Mouse (Mus musculus): ENCODE measurements around the gene Uhrf1.
"Not testable (repeated sequence)": the region's sequence is repeated elsewhere in the genome, so short reads cannot be mapped to it uniquely, and the experiment has no call there.

Uhrf1 gene

GRCm38 (mm10) chr17:56303160-56303846 is at the start of gene Uhrf1:
Uhrf1 (plus strand) TSS chr17:56303321.
- peak; percentile 95 for DNase-seq (ENCODE audit: low read depth)

DNA sequence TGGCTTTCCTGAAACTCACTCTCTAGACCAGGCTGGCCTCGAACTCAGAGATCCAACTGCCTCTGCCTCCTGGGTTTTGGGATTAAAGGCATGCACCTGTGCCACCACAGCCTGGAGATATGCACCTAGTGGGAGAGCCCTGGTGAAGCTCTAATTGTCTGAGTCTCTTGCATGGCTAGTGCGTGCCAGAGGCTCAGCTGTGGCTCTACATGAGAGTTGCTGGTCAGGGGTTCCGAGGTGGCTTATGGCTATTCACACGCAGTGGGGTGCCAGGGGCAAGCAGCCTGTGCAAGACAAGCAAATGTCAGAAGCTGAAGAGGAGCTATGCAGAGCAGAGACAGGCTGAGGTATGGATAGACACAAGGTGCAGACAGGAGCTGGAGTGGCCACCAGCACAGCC is 48.4 kb upstream of the Uhrf1 start:
- DNase-seq (ENCODE audit: low read depth) = no peak

DNA sequence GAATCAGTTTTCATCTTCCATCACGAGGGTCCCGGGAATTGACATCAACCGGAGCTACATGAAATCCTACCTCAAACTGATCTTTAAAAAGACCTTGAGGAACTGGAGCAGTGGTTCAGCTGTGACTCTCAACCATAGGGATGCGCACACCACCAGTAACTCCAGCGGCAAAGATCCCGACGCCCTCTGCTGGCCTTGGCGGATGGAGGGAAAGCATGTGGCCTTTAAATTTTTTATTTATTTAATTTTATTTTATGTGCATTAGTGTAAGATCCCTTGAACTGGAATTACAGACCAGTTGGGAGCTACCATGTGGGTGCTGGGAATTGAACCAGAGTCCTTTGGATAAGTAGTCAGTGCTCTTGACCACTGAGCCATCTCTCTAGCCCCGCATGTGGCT is 47.7 kb upstream of the Uhrf1 start:
- peak; percentile 87 for DNase-seq (ENCODE audit: low read depth)

DNA sequence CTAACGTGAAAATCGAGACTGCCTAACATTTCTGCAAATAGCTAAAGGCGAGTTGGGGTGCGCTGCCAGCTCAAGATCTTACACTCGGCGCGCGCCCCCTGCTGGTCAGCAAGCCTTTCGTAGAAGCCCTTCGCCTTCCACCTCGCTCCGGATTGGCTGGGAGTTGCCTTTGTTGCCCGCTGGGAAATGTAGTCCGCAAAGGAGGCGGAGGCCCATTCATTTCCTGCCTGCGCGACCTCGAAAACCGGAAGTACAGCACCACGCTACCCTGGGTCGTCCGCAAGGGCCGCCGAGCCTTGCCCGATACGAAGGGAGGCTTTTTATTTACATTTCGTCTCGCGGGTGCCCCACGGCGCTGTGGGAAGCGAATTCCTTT is 47.3 kb upstream of the Uhrf1 start:
- DNase-seq (ENCODE audit: low read depth) = peak; percentile 100

GRCm38 (mm10) chr17:56256239-56256881 is 46.8 kb upstream of the Uhrf1 start, which contains the start of gene Fem1a:
Fem1a (plus strand) TSS chr17:56256810.
- peak; percentile 97 for DNase-seq (ENCODE audit: low read depth)

GRCm38 (mm10) chr17:56257181-56257894 is 45.8 kb upstream of the Uhrf1 start:
- no peak for DNase-seq (ENCODE audit: low read depth)

- DNase-seq (ENCODE audit: low read depth) = not testable (repeated sequence)
Observed at GRCm38 (mm10) chr17:56258269-56258668, 44.9 kb upstream of the Uhrf1 start.

DNA sequence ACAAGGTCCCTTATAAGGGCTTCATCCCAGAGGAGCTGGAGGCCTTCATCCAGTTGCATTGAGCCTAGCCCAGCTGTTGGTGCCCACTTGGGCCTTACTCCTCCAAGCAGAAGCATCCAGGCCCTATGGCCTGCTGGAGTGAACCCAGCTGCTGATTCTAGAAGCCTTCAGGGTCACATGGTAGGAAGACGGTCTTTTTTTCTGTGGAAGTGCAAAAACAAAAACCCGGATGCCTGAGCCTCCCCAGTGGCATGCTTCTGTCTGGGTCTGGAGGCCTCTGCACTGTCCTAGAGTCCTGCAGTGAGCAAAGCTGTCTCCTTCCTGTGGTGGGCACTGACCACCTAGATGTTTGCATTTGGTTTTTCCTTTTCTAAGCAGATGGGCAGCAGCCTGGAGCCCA is 44.3 kb upstream of the Uhrf1 start:
- not testable (repeated sequence) for DNase-seq (ENCODE audit: low read depth)

GRCm38 (mm10) chr17:56259301-56260037 is 43.7 kb upstream of the Uhrf1 start:
- DNase-seq (ENCODE audit: low read depth) = no peak

- no peak for DNase-seq (ENCODE audit: low read depth)
Observed at GRCm38 (mm10) chr17:56261166-56261565, 42.0 kb upstream of the Uhrf1 start.

DNA sequence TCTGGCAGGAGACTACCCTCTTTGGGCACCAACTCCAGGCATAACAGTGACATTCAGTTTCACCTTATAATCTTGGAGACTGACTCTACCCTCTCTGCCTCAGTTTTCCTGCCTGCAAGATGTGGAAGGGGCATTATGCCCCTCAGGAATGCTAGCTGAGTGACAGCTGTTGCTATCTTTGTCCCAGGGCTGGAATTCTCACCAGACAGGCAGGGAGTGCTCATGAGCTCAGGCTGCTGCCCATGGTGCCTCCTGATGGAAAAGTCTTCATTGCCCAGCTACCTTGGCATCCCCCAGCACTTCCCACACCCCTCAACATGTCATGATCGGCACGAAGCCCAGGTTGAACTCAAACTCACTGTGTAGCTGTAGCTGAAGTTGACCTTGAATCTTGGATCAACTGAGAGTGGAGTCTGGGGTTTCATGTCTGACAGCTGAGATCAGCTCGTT is 40.5 kb upstream of the Uhrf1 start:
- no peak for DNase-seq (ENCODE audit: low read depth)

- peak; percentile 86 for DNase-seq (ENCODE audit: low read depth)
Observed at GRCm38 (mm10) chr17:56264020-56264419, 39.1 kb upstream of the Uhrf1 start.

DNA sequence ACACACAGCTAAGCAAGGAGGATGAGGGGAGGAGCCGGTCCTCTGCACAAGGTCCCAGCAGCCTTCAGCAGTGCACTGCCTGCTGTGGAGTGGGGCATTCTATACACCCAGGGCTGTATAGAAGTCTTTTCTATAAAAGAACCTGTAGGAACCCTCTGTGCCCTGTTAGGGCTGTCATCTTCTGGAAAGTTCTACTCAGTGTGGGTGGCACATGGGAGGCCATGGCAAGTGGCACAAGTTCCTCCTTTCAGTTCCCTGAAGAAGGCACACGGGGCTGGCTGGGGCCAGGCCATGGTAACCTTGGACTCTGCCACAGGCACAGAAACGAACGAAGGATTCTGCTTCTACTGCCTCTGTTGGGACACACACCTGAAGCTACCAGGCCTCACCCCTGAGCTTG is 38.1 kb upstream of the Uhrf1 start:
- DNase-seq (ENCODE audit: low read depth) = no peak

DNA sequence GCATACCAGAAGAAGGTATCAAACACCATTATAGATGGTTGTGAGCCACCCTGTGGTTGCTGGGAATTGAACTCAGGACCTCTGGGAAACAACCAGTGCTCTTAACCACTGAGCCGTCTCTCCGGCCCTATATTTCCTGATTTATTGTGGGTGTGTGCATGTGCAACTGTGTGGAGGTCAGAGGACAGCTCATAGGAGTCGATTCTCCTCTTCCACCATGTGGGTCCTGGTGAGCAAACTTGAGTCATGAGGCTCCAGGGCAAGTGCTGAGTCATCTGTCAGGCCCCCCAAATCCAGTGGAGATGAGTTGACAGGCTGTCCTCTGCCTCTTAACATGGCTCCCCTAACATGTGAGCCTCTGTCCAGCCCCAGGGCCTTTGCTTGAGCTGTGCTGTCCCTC is 37.3 kb upstream of the Uhrf1 start:
- DNase-seq (ENCODE audit: low read depth) = peak; percentile 85

DNA sequence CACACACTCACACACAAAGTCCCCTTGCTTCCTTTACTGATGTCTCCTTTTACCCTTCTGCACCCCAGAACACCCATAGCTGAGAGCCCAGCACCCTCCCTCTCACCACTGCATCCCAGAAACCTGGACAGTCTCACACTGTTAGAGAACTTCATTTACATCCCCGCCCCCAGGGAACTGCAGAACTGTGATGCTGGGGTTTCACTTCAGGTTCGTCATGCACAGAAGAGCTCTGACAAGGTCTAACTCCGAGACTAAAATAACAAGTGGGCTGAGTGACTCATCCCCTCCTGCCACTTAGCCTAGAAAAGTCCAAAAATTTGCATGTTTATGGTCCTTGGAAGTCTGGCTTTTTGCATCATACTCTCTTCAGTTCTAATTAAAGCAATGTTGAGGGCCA is 36.9 kb upstream of the Uhrf1 start:
- peak; percentile 83 for DNase-seq (ENCODE audit: low read depth)

GRCm38 (mm10) chr17:56269153-56269630 is 33.9 kb upstream of the Uhrf1 start:
- peak; percentile 71 for DNase-seq (ENCODE audit: low read depth)

GRCm38 (mm10) chr17:56269741-56270140 is 33.4 kb upstream of the Uhrf1 start:
- DNase-seq (ENCODE audit: low read depth) = no peak

DNA sequence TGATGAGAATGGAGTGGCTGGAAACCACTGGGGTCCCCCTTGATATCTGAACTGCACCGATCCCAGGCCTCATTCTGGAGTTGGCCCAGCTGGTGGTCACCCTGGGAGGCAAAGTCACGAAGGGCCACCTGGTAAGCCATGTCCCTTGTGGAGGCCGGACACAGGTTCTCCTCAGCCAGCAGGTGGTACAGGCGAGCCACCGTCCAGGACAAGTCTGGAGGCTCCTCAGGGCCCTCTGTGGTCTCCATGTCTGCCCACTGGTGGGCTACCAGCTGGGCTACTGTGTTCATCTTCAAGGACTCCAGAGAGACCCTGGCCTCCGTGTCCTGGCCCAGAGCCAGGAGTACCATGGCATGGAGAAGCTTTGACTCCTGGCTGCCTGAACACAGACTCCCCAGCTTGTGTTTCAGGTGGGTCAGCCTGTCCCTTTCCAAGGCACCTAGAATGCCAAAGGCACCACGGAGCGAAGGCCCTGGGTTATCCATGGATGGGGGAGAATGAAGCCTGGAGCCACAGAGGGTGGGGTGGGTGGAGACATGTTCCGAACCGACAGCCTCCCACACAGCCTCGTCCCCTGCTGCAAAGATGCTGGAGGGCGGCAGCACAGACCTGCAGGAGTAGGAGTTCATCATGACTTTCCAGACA is 31.4 kb upstream of the Uhrf1 start:
- DNase-seq (ENCODE audit: low read depth) = no peak

DNA sequence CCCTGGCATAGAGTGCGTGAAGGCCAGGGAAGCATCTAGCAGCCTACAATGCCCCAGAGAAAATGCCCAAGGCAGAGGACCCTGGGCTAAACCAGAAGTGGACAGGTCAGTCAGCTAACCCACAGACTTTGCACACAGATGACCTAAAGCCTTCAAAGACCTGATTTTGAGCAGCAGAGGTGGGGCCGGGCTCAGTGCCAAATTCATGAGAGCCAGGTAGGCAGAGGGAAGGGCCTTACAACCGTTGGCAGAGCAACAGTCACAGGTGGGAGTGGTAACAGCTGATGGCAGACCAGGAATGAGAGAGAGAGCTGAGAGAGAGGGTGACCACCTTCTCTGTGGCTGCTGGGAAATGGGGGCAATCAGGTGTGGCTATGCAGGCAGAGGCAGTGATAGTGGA is 30.5 kb upstream of the Uhrf1 start:
- no peak for DNase-seq (ENCODE audit: low read depth)

DNA sequence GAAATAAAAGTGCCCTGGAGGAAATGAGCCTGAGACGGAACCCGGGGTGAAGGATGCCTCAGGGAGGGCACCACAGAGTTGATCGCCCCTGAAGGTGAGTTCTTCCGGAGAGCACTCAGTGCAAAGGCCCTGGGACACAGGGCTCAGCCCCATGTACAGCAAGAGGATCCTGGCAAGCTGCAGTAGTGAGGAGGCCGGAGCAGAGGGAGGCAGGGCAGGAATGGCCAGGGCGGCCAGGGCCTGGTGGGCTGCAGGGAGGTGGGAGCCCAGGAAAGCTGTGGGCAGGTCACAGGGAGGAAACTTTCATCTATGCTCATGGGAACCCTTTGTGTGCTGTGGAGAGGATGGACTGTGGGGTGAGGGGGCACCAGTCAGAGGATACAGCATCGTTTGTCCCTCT is 29.6 kb upstream of the Uhrf1 start:
- no peak for DNase-seq (ENCODE audit: low read depth)

GRCm38 (mm10) chr17:56273986-56274385 is 29.1 kb upstream of the Uhrf1 start:
- DNase-seq (ENCODE audit: low read depth) = no peak
